Mouse (Mus musculus) midbrain, embryonic 10.5 days (tissue): Measurements from ENCODE around the gene Rpl15. TPM values are rescaled to one million over a fixed set of nuclear protein-coding genes. Genes with fewer than 3 reads are reported as not detected.

Source experiments
- polyA plus RNA-seq: library from polyadenylated mRNA; unstranded; fragments of >200 nt; fragmentation: Nextera tagmentation; extraction: Ambion mirVana; gene quantifications from 2 replicates; pipeline ENCODE4 v1.2.1, GENCODE M21; 2016

Gene Rpl15
- polyA plus RNA-seq, 1 experiment from 2014 or later = 446 TPM

Other genes with a start within 250 kb of the Rpl15 start
- gene Nr1d2, start 32.3 kb downstream of the Rpl15 start, polyA plus RNA-seq = 4.0 and 4.1 TPM in 2 replicates
- 11.3 and 12.6 TPM in 2 replicates for gene Nkiras1, start 255 bp downstream of the Rpl15 start, polyA plus RNA-seq
- gene Ube2e1, start 60.5 kb upstream of the Rpl15 start, polyA plus RNA-seq = 174 TPM in 2 replicates